Mouse (Mus musculus) small intestine, adult 2 months (tissue): Measurements from ENCODE around the gene Cenpb.

ENCODE experiments used
- CTCF ChIP-seq: fragments of 200-500 bp; IDR thresholded peaks from 2 replicates; pipeline ENCODE4 v1.5.1; 2012; ENCODE audit warnings: low read depth, mild to moderate bottlenecking, control low read depth, inconsistent platforms, low read length, moderate library complexity, mixed read lengths; ENCODE audit not compliant: insufficient replicate concordance, insufficient read length; ENCODE audit errors: extremely low read depth
- POLR2A ChIP-seq: fragments of 200-500 bp; IDR thresholded peaks from 2 replicates; pipeline ENCODE4 v1.6.1; 2012; ENCODE audit warnings: low read depth, mild to moderate bottlenecking, control low read depth, inconsistent platforms, low read length, moderate library complexity

- TF ChIP-seq CTCF (no peak), POLR2A (no peak)
These were observed 21.4 kb upstream of the Cenpb start for GRCm38 (mm10) chr2:131201262-131201661.
